Mouse (Mus musculus): Measurements from ENCODE around the gene Rbm46.

Gene Rbm46

GRCm38 (mm10) chr3:82791663-82792062, 84.6 kb downstream of the Rbm46 start:
- DNase-seq (ENCODE audit: low read depth, low spot score) = no peak
